Mouse (Mus musculus) lung, adult 2 months (tissue): ENCODE data around the gene Zdhhc14. TPM values are rescaled to one million over a fixed set of nuclear protein-coding genes. Genes with fewer than 3 reads are reported as not detected.

Experiments
- DNase-seq: peaks from one replicate; pipeline ENCODE4 v3.0.0; 2022
- H3K4me1 ChIP-seq: fragments of 200-500 bp; 2 replicates; pipeline ENCODE4 v1.6.1; 2011; ENCODE audit warnings: low read length; ENCODE audit not compliant: control insufficient read depth, insufficient read depth
- H3K4me3 ChIP-seq: fragments of 200-500 bp; replicated peaks from 2 replicates; pipeline ENCODE3; 2011; ENCODE audit warnings: low read depth, mild to moderate bottlenecking, control low read depth, low read length; ENCODE audit errors: extremely low read depth
- CTCF ChIP-seq: fragments of 200-500 bp; IDR thresholded peaks from 2 replicates; pipeline ENCODE4 v1.5.1; 2011; ENCODE audit warnings: mild to moderate bottlenecking, low read length, control low read depth; ENCODE audit not compliant: insufficient read depth
- POLR2A ChIP-seq: fragments of 200-500 bp; IDR thresholded peaks from 2 replicates; pipeline ENCODE4 v1.6.1; 2011; ENCODE audit warnings: low read depth, mild to moderate bottlenecking, control low read depth, low read length, borderline replicate concordance; ENCODE audit errors: extremely low read depth
- WGBS: fragments of 180-500 bp; shearing (Covaris S2); methylation state at CpG from one replicate; pipeline ENCODE4 v1.1.7; 2018; 5-methylcytosine and 5-hydroxymethylcytosine counted together
- polyA plus RNA-seq: library from polyadenylated mRNA; depleted of rRNA; stranded (reverse); fragments of >200 nt; gene quantifications from 2 replicates; pipeline ENCODE4 v1.2.3, GENCODE M21; 2012

Zdhhc14 gene
- polyA plus RNA-seq, 1 experiment = 5.8 TPM

GRCm38 (mm10) chr17:5593071-5593470 lies 100.7 kb downstream of the Zdhhc14 start:
- no peak for TF ChIP-seq POLR2A
- no peak for TF ChIP-seq CTCF
- 52% methylated on average over 2 of the region's 2 CpGs for WGBS
- Histone ChIP-seq H3K4me1 (no peaks in the 10 kb centered on the region; the same call in none of the 2 replicates), H3K4me3 (no peak overlapping the region)
- no peak for DNase-seq

- Histone ChIP-seq H3K4me1 (no peaks in the 10 kb centered on the region; the same call in none of the 2 replicates), H3K4me3 (no peak overlapping the region)
- TF ChIP-seq POLR2A = no peak
- no peak for TF ChIP-seq CTCF
- no peak for DNase-seq
- WGBS = 86% methylated on average over 5 of the region's 5 CpGs
These were observed 102.7 kb downstream of the Zdhhc14 start for GRCm38 (mm10) chr17:5595068-5595467.

GRCm38 (mm10) chr17:5596490-5596889 lies 104.1 kb downstream of the Zdhhc14 start:
- no peaks in the 10 kb centered on the region; the same call in none of the 2 replicates for H3K4me1 ChIP-seq
- no peak for DNase-seq
- no peak for TF ChIP-seq POLR2A
- no peak for TF ChIP-seq CTCF
- WGBS = 26% methylated on average over 3 of the region's 3 CpGs
- H3K4me3 ChIP-seq = no peak overlapping the region

DNA sequence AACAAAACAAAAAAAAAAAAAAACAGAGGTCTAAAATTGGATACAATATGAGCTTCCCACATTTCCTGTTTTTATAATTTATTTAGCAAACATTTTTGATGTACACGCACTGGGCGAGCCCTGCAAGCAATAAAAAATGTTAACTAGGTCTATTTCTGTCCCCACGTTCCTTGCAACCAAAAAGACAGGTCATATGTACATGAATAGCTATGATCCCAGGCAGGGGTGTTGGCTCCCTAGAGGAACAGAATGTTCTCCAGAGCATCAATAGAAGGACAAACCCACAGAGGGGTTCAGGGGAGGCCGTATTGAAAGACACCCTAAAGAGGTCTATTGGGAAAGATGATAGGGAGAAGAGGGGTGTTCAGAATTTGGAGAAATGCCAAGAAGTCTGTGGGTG lies 106.6 kb downstream of the Zdhhc14 start:
- Histone ChIP-seq H3K4me3 (no peak overlapping the region), H3K4me1 (no peaks in the 10 kb centered on the region; the same call in 1 of the 2 replicates)
- 45% methylated on average over 4 of the region's 4 CpGs for WGBS
- TF ChIP-seq POLR2A (no peak), CTCF (no peak)
- no peak for DNase-seq

- DNase-seq = no peak
- Histone ChIP-seq H3K4me1 (peaks cover 2% of the 10 kb centered on the region), H3K4me3 (no peak overlapping the region)
- TF ChIP-seq CTCF (no peak), POLR2A (no peak)
- WGBS = 44% methylated on average over 8 of the region's 8 CpGs
These were observed 108.2 kb downstream of the Zdhhc14 start for GRCm38 (mm10) chr17:5600505-5601027.

DNA sequence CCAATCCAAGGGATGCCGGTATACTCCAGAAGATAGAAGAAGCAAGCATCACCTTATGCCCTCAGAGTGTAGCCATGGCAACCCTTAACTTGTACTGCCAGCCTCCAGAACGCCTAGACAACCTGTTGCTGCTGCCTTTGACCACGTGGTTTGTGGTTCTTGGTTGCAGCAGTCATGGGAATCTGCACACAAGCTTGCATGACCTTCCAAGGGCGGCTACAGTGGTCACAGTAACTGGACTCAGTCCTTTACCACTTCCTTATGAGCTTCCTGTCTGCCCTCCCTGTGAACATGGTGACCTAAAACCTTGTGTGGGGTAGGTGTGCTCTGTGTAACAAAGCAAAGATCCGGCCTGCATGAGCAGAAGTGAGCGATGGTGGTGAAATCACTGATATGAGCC lies 109.6 kb downstream of the Zdhhc14 start:
- no peak for DNase-seq
- WGBS = 71% methylated on average over 6 of the region's 6 CpGs
- Histone ChIP-seq H3K4me3 (no peak overlapping the region), H3K4me1 (peaks cover 2% of the 10 kb centered on the region)
- no peak for TF ChIP-seq POLR2A
- no peak for TF ChIP-seq CTCF

DNA sequence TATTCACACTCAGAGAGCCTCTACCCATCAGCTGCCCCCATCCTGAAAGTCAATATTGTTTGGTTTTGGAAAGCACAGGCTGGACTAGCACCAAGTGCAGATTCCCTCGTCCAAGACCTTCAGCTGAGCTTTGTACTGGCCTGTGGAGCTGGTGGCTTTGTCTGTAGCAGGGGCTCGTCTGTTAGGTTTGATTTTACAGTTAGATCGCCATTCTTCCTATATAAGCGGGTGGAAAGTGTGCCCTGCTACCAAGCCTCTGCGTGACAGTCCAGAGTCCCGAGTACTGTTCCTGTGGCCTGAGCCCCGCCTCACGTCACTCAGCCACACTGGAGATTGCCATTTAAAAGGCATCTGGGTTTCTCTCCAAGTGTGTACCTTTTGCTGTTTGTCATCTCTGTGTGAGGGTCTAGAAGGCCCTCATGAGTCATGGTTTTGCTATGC lies 113.8 kb downstream of the Zdhhc14 start:
- DNase-seq = no peak
- 53% methylated on average over 8 of the region's 8 CpGs for WGBS
- no peak overlapping the region for H3K4me3 ChIP-seq
- H3K4me1 ChIP-seq = peaks cover 2% of the 10 kb centered on the region; the same call in 1 of the 2 replicates
- TF ChIP-seq CTCF (no peak), POLR2A (no peak)

- no peak for TF ChIP-seq POLR2A
- no peak for TF ChIP-seq CTCF
- WGBS = 90% methylated on average over 7 of the region's 7 CpGs
- DNase-seq = no peak
- peaks cover 2% of the 10 kb centered on the region; the same call in 1 of the 2 replicates for H3K4me1 ChIP-seq
- no peak overlapping the region for H3K4me3 ChIP-seq
These were observed 115.0 kb downstream of the Zdhhc14 start for GRCm38 (mm10) chr17:5607352-5607751.

GRCm38 (mm10) chr17:5609875-5610552 lies 117.7 kb downstream of the Zdhhc14 start:
- H3K4me1 ChIP-seq = peaks cover 3% of the 10 kb centered on the region
- DNase-seq = no peak
- no peak overlapping the region for H3K4me3 ChIP-seq
- TF ChIP-seq POLR2A (no peak), CTCF (no peak)
- 80% methylated on average over 4 of the region's 4 CpGs for WGBS

GRCm38 (mm10) chr17:5612236-5612635 lies 119.9 kb downstream of the Zdhhc14 start:
- no peak for TF ChIP-seq CTCF
- TF ChIP-seq POLR2A = no peak
- no peak overlapping the region for H3K4me3 ChIP-seq
- 68% methylated on average over 4 of the region's 4 CpGs for WGBS
- peaks cover 3% of the 10 kb centered on the region; the same call in 1 of the 2 replicates for H3K4me1 ChIP-seq
- no peak for DNase-seq
